Mouse (Mus musculus) frontal cortex, adult (tissue): ENCODE measurements around the gene Six1.
"Not testable (repeated sequence)": the region's sequence is repeated elsewhere in the genome, so short reads cannot be mapped to it uniquely, and the experiment has no call there.

Experiments
- ATAC-seq: cut with Nextera tagmentation; 2 replicates; pipeline ENCODE4 v1.9.2; 2017; ENCODE audit warnings: mild to moderate bottlenecking, moderate library complexity, mixed read lengths; ENCODE audit not compliant: low TSS enrichment

Six1 gene

DNA sequence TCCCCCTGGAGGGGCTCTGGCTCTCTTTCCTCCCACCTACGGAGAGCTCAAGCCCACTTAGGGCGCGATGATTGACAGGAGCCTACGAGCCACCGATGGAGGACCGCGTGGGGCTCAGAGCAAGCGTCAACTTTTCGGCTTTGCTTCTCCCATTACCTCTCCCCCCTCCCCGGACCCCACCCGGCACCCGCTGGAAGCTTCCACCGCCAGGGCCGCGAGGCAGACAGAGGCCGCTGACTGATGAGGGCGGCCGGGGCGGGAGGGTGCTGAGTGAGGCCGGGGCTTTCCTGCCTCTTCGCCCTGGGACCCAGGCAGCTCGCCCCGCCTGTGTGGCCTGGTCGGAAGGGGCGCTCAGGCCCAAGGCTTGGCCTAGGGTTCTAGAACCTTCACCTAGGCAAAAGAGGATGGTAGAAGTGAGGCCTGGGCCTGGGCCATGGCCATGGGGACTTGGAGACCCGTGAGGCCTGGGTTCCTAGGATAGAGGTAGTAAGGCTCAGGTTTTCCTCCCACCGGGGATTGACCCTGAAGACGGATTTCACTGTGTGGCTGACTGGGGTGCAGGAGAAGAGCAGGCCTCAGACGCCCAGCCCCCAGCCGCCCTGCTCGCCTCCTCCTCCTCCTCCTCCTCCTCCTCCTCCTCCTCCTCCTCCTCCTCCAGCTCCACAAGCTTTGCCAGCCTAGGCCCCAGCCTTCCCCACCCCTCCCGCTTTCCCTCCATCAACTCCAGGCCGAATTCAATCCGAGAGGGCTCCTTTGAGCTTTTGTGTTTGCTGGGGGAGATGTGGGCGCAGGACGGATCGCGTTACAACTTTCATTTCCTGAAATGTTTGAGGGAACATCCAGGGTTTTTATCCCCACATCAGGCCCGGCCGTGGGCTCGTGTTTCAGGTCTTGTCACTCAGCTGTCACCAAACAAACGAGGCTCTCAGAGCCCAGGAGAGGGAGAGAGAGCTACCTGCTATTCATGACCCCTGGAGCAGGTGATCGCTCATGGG lies 18.5 kb downstream of the Six1 start:
- ATAC-seq, result no peak

DNA sequence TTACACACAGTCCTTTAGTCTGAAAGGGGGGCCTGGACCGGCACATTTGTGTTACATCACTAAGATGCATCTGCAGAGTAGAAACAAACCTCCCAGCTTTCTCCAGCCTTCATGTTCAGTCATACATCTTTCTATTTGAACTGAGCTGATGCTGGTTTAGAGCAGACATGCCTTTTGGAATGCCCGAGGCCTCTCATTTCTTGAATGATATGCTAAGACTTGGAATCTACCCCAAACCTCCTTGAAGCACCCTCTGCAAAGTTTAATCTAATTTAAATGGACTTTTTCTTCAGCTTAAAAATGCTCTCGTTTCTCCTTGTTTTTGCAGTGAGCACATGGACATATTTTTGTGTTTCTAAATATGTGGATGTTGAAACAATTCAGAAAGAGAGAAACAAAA lies 21.0 kb downstream of the Six1 start:
- no peak for ATAC-seq

DNA sequence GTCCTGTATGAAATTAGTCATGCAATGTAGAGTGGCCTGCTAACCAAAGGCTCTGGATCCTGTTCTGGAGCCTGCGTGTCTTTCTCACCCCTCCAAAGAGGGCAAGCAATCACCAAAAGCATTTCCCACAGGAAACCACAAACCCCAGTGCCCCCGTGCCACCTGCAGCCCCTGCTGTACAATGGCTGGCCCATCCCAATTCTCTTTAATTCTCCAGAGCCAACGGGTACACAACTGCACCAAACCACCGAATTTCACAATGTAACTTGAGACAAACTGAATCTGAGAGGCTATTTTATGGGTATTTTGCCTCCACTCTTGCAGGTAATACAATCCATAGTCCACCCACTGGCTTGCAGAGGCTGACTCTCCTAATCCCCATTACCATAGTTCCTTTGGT lies 22.4 kb downstream of the Six1 start:
- no peak for ATAC-seq

DNA sequence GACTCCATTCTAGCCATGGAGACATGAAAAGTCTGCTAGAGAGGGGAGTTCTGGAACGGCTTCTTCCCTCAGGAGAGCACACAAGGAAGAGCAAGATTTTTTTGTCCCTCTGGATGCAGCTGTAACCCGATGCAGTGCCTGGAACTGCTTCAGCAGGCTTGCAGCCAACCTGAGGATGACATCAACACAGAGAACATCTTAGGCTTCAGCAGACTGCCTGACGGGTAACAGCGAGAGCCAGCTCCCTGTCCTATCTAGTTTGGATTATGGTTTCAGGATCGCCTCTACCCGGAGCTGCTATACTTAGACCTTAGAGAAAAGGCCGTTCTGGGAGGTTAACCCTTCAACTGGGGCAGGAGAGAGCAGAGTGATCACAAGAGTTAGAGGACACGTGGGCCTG lies 28.2 kb downstream of the Six1 start:
- ATAC-seq, result 0 out of 2 replicates have a peak, but pooled peaks have one; percentile 70

DNA sequence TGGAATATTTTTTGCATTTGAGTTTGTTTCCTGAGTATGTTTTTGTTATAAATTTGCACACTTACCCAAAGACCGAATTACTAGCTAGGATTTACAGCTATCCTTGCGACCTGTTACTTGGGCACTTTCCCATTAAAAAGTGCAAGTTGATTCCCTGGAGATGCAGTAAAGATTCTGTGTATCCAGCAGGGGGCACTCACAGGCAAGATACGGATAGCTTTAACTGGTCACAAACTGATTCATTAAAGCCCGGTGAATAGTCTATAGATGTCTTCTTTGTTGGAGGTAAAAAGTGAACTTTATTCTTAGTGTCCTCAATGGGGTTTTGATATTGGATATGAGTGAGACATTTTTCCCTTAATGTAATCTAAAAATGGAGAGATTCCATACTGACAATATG lies 32.7 kb downstream of the Six1 start:
- peak; percentile 62; the same call in 1 of the 2 replicates for ATAC-seq

DNA sequence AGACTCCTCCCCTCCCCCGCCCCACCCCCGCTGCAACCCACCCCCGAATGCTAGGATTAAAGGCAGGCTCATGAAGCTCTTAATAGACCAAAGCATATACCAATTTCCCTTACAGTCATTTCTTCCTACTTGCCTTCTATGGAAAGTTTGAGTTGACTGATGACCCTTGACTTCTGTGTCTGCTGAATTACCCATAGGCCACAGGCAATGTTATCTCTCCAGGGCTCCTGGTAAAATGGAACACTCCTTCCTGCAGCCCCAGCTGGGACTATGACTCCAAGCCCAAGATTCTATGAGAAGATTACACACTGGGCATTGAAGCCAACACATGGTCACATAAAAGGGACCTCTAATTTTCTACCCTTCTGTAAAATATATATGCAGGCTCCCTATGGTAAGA lies 33.3 kb downstream of the Six1 start:
- ATAC-seq, result no peak

DNA sequence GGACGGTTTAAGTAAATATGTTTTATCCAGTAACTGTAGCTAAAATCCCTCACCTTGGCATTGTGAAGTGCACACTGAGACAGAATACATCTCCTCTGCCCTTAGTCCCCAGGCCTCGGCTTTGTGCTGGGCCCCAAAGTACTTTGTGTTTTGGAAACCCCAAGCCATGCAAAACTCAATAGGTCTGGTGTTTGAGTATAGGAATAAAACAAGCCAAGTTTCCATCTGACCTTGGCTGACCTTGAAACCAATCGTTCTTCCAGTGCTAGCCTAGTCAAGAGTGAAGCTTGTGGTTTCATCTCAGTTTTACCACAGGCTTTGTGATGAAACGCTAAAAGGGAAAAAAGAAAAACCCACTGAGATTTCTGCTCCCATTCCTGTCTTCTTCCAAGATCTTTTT lies 34.8 kb downstream of the Six1 start:
- no peak for ATAC-seq

DNA sequence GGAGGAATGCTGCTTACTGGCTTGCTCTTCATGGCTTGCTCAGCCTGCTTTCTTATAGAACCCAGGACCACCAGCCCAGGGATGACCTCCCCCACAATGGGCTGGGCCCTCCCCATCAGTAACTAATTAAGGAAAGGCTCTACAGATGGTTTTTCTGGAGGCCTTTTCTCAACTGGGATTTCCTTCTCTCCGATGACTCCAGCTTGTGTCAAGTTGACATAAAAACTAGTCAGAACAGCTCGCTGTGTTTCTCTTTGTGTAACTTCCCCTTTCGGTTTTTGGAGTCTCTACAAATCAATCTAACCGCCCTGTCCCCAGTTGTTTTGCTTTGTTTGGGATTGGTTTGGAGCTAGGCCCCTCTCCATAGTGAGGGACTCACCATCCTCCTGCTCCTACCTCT lies 37.5 kb downstream of the Six1 start:
- no peak for ATAC-seq

DNA sequence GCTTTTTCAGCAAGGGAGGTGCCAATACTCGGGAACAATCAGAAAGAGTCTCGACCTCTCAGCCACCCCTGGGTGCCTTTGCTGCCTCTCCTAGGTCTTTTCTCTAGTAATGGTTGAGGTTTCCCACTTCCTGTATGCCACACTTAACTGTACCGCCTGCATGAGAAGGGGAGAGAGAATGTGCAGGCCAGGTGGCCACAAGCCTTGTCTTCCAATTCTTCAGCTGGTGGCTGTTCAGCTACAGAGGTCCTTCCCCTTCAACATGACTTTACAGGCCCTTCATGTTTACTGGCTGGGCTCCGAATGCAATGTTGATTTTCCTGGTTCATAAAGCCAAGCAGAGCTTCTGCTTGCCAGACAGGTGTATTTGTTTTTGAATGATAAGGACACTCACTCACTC lies 39.4 kb downstream of the Six1 start:
- no peak for ATAC-seq

DNA sequence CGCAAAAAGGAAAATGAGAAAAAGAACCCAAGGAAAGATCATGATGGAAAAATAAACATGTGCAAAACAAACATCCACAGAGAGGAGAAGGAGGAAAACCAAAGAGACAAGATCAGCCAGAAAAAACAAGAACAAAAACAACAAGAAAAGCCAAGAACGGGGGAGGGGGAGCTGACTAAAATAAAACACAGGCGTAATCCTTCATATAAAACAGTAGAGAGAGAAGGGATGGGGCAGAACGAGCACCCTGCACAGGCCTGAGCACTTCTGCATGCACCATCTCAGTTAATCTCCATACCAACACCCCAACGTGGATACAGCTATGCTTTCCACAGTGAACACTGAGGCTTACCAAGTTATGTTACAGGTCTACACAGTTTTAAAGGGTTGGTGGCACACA lies 40.9 kb downstream of the Six1 start:
- ATAC-seq, result no peak

DNA sequence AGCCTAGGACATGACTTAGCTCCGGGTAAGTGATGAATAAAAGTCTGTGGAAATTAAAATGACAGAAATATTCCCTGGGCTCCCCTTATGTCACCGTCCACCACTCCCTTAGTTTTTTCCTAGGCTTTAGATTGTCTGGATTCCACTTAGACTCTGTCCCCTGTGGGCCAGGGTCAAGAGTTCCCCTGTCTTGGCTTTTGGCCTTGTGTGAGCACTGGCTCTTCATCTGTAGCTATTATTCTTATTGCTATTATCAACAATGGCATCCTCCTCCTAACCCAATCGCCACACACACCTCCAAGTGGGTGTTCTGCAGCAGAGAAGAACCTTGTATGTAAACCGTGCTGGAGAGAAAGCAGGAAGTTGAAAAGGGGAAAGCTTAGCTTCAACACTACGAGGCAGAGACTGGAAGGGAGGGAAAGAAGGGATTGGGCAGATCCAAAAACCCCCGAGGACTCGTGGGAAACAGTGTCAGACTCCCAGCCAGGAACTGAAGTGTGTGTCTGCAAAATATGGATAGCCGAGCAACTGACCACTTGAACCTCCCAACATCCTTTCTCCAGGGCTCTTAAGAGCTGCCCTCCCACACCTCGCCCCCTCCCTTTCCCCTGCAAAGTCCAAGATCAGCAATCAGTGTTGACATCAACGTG lies 41.4 kb downstream of the Six1 start:
- ATAC-seq, result no peak

DNA sequence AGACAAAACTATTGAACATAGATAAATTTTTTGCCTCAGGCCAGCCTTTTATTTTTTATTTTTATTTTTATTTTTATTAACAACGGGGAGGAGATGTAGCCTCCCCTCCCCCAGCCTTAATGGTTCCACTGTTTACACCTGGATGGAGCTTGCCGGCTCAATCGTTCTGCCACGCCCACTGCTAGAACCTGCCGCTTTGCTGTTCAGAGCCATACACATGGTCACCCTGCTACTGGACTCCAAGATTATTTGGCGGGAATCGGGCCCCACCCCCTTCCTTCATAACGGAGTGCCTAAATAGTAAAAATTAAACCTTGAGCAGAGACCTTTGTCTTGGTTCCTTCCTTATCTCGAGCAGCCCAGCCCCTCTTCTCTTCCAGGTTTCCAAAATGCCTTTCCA lies 50.8 kb downstream of the Six1 start:
- not testable (repeated sequence) for ATAC-seq

DNA sequence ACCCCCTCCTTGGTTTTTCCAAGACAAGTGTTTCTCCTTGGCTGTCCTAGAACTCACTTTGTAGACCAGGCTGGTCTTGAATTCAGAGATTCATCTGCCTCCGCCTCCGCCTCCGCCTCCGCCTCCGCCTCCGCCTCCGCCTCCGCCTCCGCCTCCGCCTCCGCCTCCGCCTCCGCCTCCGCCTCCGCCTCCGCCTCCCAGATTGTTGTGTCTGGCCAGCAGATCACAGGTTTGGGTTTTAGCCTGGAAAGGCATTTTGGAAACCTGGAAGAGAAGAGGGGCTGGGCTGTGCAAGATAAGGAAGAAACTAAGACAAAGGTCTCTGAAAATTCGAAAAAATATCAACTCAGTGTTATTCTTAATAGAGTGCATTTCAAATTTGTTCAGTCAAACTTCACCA lies 51.4 kb downstream of the Six1 start:
- not testable (repeated sequence) for ATAC-seq

DNA sequence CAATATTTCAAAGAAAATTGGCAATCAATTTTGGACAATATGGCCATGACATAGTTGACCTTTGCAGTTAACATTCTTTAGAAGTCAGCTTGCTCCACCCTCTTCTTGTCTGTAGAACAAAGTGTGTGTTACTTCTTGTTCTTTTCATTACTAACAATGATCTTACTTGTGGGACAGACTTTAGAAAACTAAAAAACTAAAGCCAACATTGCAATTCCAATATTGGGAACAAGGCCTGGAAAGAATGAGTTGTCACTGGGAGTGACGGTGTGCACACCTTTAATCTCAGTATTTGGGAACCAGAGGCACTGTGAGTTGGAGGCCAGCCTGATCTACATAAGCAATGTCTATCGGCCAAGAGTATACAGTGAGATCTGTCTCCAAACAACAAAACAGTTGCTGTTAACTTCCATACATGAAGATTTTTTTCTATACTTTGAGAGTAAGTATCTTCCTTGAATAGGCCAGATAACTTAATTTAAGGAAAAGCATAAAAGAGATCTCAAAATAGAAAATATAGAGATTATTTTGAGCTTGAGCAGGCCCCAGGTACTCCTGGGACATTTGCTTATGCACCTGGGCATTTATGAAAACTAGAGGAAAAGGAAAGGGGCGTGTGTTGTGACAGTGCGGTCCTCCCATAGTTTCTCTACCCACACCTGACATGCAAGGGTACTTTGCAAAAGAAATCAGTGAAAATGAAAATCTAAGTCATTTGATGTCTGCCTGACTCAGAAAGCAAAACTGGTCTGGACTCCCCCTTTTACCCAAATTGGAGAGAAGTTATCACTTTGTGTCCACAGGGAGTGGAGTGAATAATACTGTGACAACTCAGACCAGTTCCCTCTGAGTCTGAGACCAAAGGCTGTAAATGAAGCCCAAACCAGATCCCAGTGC lies 55.3 kb downstream of the Six1 start:
- ATAC-seq, result no peak

DNA sequence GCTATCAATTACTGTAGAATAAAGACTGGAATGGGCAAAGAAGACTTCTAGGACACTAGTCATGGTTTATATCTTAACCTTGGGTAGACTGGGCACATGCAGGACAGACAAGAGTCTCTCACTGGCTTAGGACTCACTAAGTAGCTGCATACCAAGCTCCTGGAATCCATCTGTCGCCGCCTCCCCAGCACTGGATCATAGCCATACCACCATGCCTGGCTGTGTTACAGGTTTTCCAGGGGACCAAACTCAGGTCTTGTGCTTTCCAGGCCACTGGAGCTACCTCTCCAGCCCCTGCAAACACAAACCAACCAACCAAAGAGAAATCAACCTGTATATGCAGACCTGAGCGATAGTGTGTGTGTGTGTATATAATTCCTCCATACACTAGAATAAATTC lies 57.0 kb downstream of the Six1 start:
- ATAC-seq, result no peak
